In genomic region chr10:59579645-59580044, GRCm38 (mm10) we compare ENCODE assay signal across 31 mouse cellular contexts. TPM values are rescaled to one million over a fixed set of nuclear protein-coding genes. Genes with fewer than 3 reads are reported as not detected.
A peak's percentile ranks its signal among the peaks of the same experiment; 100 is the strongest.
DNase-seq lines count a peak whose midpoint lies in the region; ATAC-seq and TF ChIP-seq lines count a peak whose summit lies in the region.
"Had no signal": no experiment of that assay in that cellular context is flagged by ENCODE, and none has a peak within 500 bp of the region (broad histone marks: within the 10 kb centered on the region; RNA-seq: fewer than 3 reads in every experiment).

No protein-coding gene starts in this region.

- H3K9me3 ChIP-seq in intestine, embryonic 15.5 days, result no peaks in the 10 kb centered on the region
- no peaks in the 10 kb centered on the region for H3K9me3 ChIP-seq in lung, postnatal 0 days (ENCODE audit: low read length)
- H3K9me3 ChIP-seq: forebrain, embryonic 13.5 days; hindbrain, embryonic 13.5 days; limb, embryonic 13.5 days; lung, embryonic 15.5 days; neural tube, embryonic 15.5 days had no signal

- TF ChIP-seq POLR2A in small intestine, adult 2 months (IDR thresholded peaks at IDR 0.05; ENCODE audit: low read depth, low read length), result no peak

- DNase-seq in 3134 (ENCODE audit: extremely low read depth, insufficient read length, low spot score) (peak; percentile 22), 3T3-L1 (ENCODE audit: low read depth, low spot score) (peak; percentile 53)
- DNase-seq in ovary, postnatal 14 days (ENCODE audit: low spot score), result no peak
- no peak for DNase-seq in lung, postnatal 0 days (ENCODE audit: low spot score)
- DNase-seq: adrenal gland, postnatal 25 days; cerebellum, adult 2 months; cerebellum, postnatal 14 days; gastrocnemius, postnatal 36 days; heart, adult 2 months; heart, postnatal 4 days; kidney, adult 8-10 months; kidney, postnatal 4 days; lung, postnatal 36 days; midbrain, embryonic 14.5 days; right cerebral cortex, postnatal 25 days; thymus, adult 2 months; thymus, postnatal 4 days had no signal

- no peaks in the 10 kb centered on the region for H3K27me3 ChIP-seq in intestine, embryonic 15.5 days (replicated peaks)
- H3K27me3 ChIP-seq in small intestine, adult 2 months (ENCODE audit: control insufficient read depth, insufficient read depth, low read length), result no peaks in the 10 kb centered on the region
- no peaks in the 10 kb centered on the region for H3K27me3 ChIP-seq in lung, postnatal 0 days (replicated peaks; ENCODE audit: insufficient read depth, low read length)
- H3K27me3 ChIP-seq: forebrain, embryonic 13.5 days; hindbrain, embryonic 13.5 days; limb, embryonic 13.5 days; lung, embryonic 15.5 days; neural tube, embryonic 15.5 days had no signal

- ATAC-seq in intestine, embryonic 15.5 days, result no peak
- no peak for ATAC-seq in lung, postnatal 0 days
- ATAC-seq: forebrain, embryonic 13.5 days had no signal

- H3K4me3 ChIP-seq in intestine, embryonic 15.5 days (replicated peaks), result no peak overlapping the region
- no peak overlapping the region for H3K4me3 ChIP-seq in small intestine, adult 2 months (ENCODE audit: low read depth, low read length)
- no peak overlapping the region for H3K4me3 ChIP-seq in lung, postnatal 0 days (ENCODE audit: low read depth, low read length)
- H3K4me3 ChIP-seq: forebrain, embryonic 13.5 days; heart, adult 2 months; hindbrain, embryonic 13.5 days; limb, embryonic 13.5 days; lung, embryonic 15.5 days; neural tube, embryonic 15.5 days had no signal

- H3K4me2 ChIP-seq in intestine, embryonic 15.5 days (replicated peaks), result no peak overlapping the region
- H3K4me2 ChIP-seq in lung, postnatal 0 days (replicated peaks; ENCODE audit: low read depth, low read length), result no peak overlapping the region
- H3K4me2 ChIP-seq: forebrain, embryonic 13.5 days; hindbrain, embryonic 13.5 days; limb, embryonic 13.5 days; liver, embryonic 11.5 days; lung, embryonic 15.5 days; neural tube, embryonic 15.5 days had no signal

- H3K36me3 ChIP-seq in intestine, embryonic 15.5 days, result no peaks in the 10 kb centered on the region; the same call in 1 of the 2 replicates
- H3K36me3 ChIP-seq in small intestine, adult 2 months (ENCODE audit: control insufficient read depth, insufficient read depth, low read length), result peaks cover 1% of the 10 kb centered on the region
- no peaks in the 10 kb centered on the region for H3K36me3 ChIP-seq in lung, postnatal 0 days (ENCODE audit: insufficient read depth, low read length)
- H3K36me3 ChIP-seq: hindbrain, embryonic 13.5 days; lung, embryonic 15.5 days; neural tube, embryonic 15.5 days had no signal

- WGBS in intestine, embryonic 15.5 days, result 84% methylated on average over 3 of the region's 3 CpGs
- WGBS in small intestine, adult 2 months, result 81% methylated on average over 3 of the region's 3 CpGs
- 82% methylated on average over 3 of the region's 3 CpGs for WGBS in lung, postnatal 0 days

- H3K27ac ChIP-seq in intestine, embryonic 15.5 days, result 0 out of 2 replicates have a peak overlapping the region, but pooled peaks have one; percentile 40
- H3K27ac ChIP-seq in small intestine, adult 2 months (ENCODE audit: insufficient read depth, low read depth, low read length), result peak overlapping the region; percentile 23; the same call in 1 of the 2 replicates
- no peak overlapping the region for H3K27ac ChIP-seq in lung, postnatal 0 days (ENCODE audit: low read length)
- H3K27ac ChIP-seq: forebrain, embryonic 13.5 days; hindbrain, embryonic 13.5 days; limb, embryonic 13.5 days; lung, embryonic 15.5 days; neural tube, embryonic 15.5 days had no signal

- no peak for TF ChIP-seq EP300 in lung, postnatal 0 days (IDR thresholded peaks at IDR 0.05)

- H3K9ac ChIP-seq in intestine, embryonic 15.5 days, result no peak overlapping the region
- H3K9ac ChIP-seq in lung, postnatal 0 days (replicated peaks; ENCODE audit: low read depth), result no peak overlapping the region
- H3K9ac ChIP-seq: forebrain, embryonic 13.5 days; hindbrain, embryonic 13.5 days; limb, embryonic 13.5 days; lung, embryonic 15.5 days; neural tube, embryonic 15.5 days had no signal

- TF ChIP-seq CTCF in small intestine, adult 2 months (IDR thresholded peaks at IDR 0.05; ENCODE audit: extremely low read depth, insufficient read length, insufficient replicate concordance, low read depth, low read length), result no peak
- no peak for TF ChIP-seq CTCF in lung, postnatal 0 days (IDR thresholded peaks at IDR 0.05)

- H3K4me1 ChIP-seq in intestine, embryonic 15.5 days (replicated peaks), result peaks cover 20% of the 10 kb centered on the region
- peaks cover 27% of the 10 kb centered on the region; the same call in 1 of the 2 replicates for H3K4me1 ChIP-seq in small intestine, adult 2 months (ENCODE audit: control insufficient read depth, insufficient read depth, insufficient read length, low read length)
- peaks cover 15% of the 10 kb centered on the region; the same call in 1 of the 2 replicates for H3K4me1 ChIP-seq in lung, postnatal 0 days (ENCODE audit: insufficient read depth, low read depth, low read length)

RNA-seq across cellular contexts. Expression of gene Gm10322, which starts 36.2 kb away (rescaled TPM):
- polyA plus RNA-seq in intestine, embryonic 15.5 days (2015; fragmentation: Nextera tagmentation; extraction: Ambion mirVana), result not detected in 2 replicates
- not detected in 2 replicates for polyA plus RNA-seq in small intestine, adult 2 months (2012; rRNA removed)
- not detected in 2 replicates for polyA plus RNA-seq in lung, postnatal 0 days (2015; fragmentation: Nextera tagmentation; extraction: Ambion mirVana)
- polyA plus RNA-seq: brain, embryonic 14.5 days; cerebellum, adult 2 months; cortical plate, adult 2 months; embryonic facial prominence, embryonic 14.5 days; forebrain, embryonic 13.5 days; heart, adult 2 months; heart, postnatal 0 days; limb, embryonic 13.5 days; liver, embryonic 11.5 days; liver, embryonic 16.5 days; lung, embryonic 15.5 days; midbrain, embryonic 14.5 days; neural tube, embryonic 15.5 days; spleen, adult 2 months had no signal

RNA-seq across cellular contexts. Expression of gene Mcu, which starts 36.8 kb away (rescaled TPM):
- 66.4 and 72.6 TPM in 2 replicates for polyA plus RNA-seq in intestine, embryonic 15.5 days (2015; fragmentation: Nextera tagmentation; extraction: Ambion mirVana)
- polyA plus RNA-seq in small intestine, adult 2 months (2012; rRNA removed), result 38.0 and 87.5 TPM in 2 replicates
- 33.5 and 34.5 TPM in 2 replicates for polyA plus RNA-seq in lung, postnatal 0 days (2015; fragmentation: Nextera tagmentation; extraction: Ambion mirVana)

Comparison
In these comparisons a context has a peak if more than half of its experiments do, and no peak if none do; other contexts are left out.
1. DNase-seq: peak in 3134 (single experiment) and 3T3-L1 (single experiment); none in ovary, postnatal 14 days (single experiment) and lung, postnatal 0 days (single experiment).